Mouse (Mus musculus) liver, embryonic 11.5 days (tissue): ENCODE measurements at regions not wholly inside any gene's neighbourhood (a gene's known extent, or its start where the extent isn't known, plus 50 kb on each side); places are given as distances from the start of the nearest gene placed in this dataset.

ENCODE experiments used
- ATAC-seq: fragments of 200-750 bp; cut with Nextera tagmentation; replicated peaks from 2 replicates; pipeline ENCODE4 v1.8.0; 2017; ENCODE audit warnings: moderate number of reproducible peaks, mild to moderate bottlenecking, moderate TSS enrichment, moderate library complexity; ENCODE audit not compliant: low FRiP score
- DNase-seq: peaks from one replicate; pipeline ENCODE4 v3.0.0-alpha.2; 2017; ENCODE audit warnings: low spot score
- H3K27ac ChIP-seq: fragments of 300-500 bp; sonication (generic); 2 replicates; pipeline ENCODE4 v1.5.1; 2014; ENCODE audit warnings: mild to moderate bottlenecking, low read depth, low read length, control low read depth
- H3K27me3 ChIP-seq: fragments of 300-500 bp; sonication (generic); replicated peaks from 2 replicates; pipeline ENCODE4 v1.6.1; 2014; ENCODE audit warnings: low read length, mixed read lengths; ENCODE audit not compliant: control insufficient read depth, insufficient read depth
- H3K36me3 ChIP-seq: fragments of 300-500 bp; sonication (generic); 2 replicates; pipeline ENCODE4 v1.6.1; 2014; ENCODE audit warnings: mild to moderate bottlenecking, low read length, moderate library complexity, mixed read lengths; ENCODE audit not compliant: control insufficient read depth, insufficient read depth
- H3K4me1 ChIP-seq: fragments of 300-500 bp; sonication (generic); replicated peaks from 2 replicates; pipeline ENCODE4 v1.6.1; 2014; ENCODE audit warnings: low read length, mixed read lengths; ENCODE audit not compliant: control insufficient read depth, insufficient read depth
- H3K4me2 ChIP-seq: fragments of 300-500 bp; sonication (generic); 2 replicates; pipeline ENCODE4 v1.6.1; 2014; ENCODE audit warnings: mild to moderate bottlenecking, control low read depth, moderate library complexity
- H3K4me3 ChIP-seq: fragments of 300-500 bp; sonication (generic); 2 replicates; pipeline ENCODE4 v1.5.1; 2014; ENCODE audit warnings: low read depth, low read length, control low read depth
- H3K9ac ChIP-seq: fragments of 300-500 bp; sonication (generic); 2 replicates; pipeline ENCODE4 v1.6.1; 2014; ENCODE audit warnings: low read depth, low read length, control low read depth
- H3K9me3 ChIP-seq: fragments of 300-500 bp; sonication (generic); 2 replicates; pipeline ENCODE4 v1.6.1; 2016; ENCODE audit warnings: low read length, inconsistent platforms, mixed read lengths; ENCODE audit not compliant: control insufficient read depth
- WGBS: fragments of 180-500 bp; shearing (Covaris S2); extraction: QIAGEN DNeasy Blood & Tissue Kit; methylation state at CpG from one replicate; pipeline ENCODE4 v1.1.7; 2014; 5-methylcytosine and 5-hydroxymethylcytosine counted together

- WGBS: 73% methylated on average over 3 of the region's 3 CpGs
- H3K36me3 ChIP-seq: no peaks in the 10 kb centered on the region
- no peak overlapping the region for H3K4me3 ChIP-seq
- ATAC-seq: no peak
- H3K27ac ChIP-seq: no peak overlapping the region
- H3K4me1 ChIP-seq: no peaks in the 10 kb centered on the region
- H3K9me3 ChIP-seq: no peaks in the 10 kb centered on the region
- no peak overlapping the region for H3K9ac ChIP-seq
- DNase-seq: no peak
- no peaks in the 10 kb centered on the region for H3K27me3 ChIP-seq
- no peak overlapping the region for H3K4me2 ChIP-seq
These were observed 87.6 kb downstream of the Rpl10-ps3 start for GRCm38 (mm10) chr9:50257162-50257561.

- WGBS: 59% methylated on average over 5 of the region's 5 CpGs
- DNase-seq: no peak
These were observed 99.6 kb downstream of the Rpl10-ps3 start for GRCm38 (mm10) chr9:50244982-50245671.

GRCm38 (mm10) chr9:50240923-50241322, 103.8 kb downstream of the Rpl10-ps3 start:
- DNase-seq (no peak), ATAC-seq (no peak)
- WGBS: 54% methylated on average over 8 of the region's 8 CpGs
- H3K9ac ChIP-seq: no peak overlapping the region
- no peaks in the 10 kb centered on the region for H3K9me3 ChIP-seq
- no peaks in the 10 kb centered on the region for H3K36me3 ChIP-seq
- H3K4me1 ChIP-seq: no peaks in the 10 kb centered on the region
- H3K4me2 ChIP-seq: no peak overlapping the region
- no peaks in the 10 kb centered on the region for H3K27me3 ChIP-seq
- no peak overlapping the region for H3K27ac ChIP-seq
- H3K4me3 ChIP-seq: no peak overlapping the region

More at GRCm38 (mm10) chr9:50244982-50245671, 99.6 kb downstream of the Rpl10-ps3 start:
- H3K27ac ChIP-seq: no peak overlapping the region
- H3K9ac ChIP-seq: no peak overlapping the region
- H3K4me3 ChIP-seq: no peak overlapping the region
- H3K36me3 ChIP-seq: no peaks in the 10 kb centered on the region
- no peak for ATAC-seq
- H3K4me1 ChIP-seq: no peaks in the 10 kb centered on the region
- H3K4me2 ChIP-seq: no peak overlapping the region
- no peaks in the 10 kb centered on the region for H3K9me3 ChIP-seq
- no peaks in the 10 kb centered on the region for H3K27me3 ChIP-seq

- WGBS: 29% methylated on average over 1 of the region's 1 CpGs
- no peaks in the 10 kb centered on the region for H3K27me3 ChIP-seq
- H3K27ac ChIP-seq: no peak overlapping the region
- no peak overlapping the region for H3K4me2 ChIP-seq
- no peak overlapping the region for H3K4me3 ChIP-seq
- DNase-seq: no peak
- no peak overlapping the region for H3K9ac ChIP-seq
- no peaks in the 10 kb centered on the region for H3K36me3 ChIP-seq
- H3K4me1 ChIP-seq: no peaks in the 10 kb centered on the region
- H3K9me3 ChIP-seq: no peaks in the 10 kb centered on the region
- ATAC-seq: no peak
These were observed 108.9 kb downstream of the Rpl10-ps3 start for GRCm38 (mm10) chr9:50235908-50236307.

- Histone ChIP-seq H3K27me3 (no peaks in the 10 kb centered on the region), H3K9me3 (no peaks in the 10 kb centered on the region), H3K36me3 (no peaks in the 10 kb centered on the region), H3K4me2 (no peak overlapping the region), H3K27ac (no peak overlapping the region), H3K4me3 (no peak overlapping the region), H3K9ac (no peak overlapping the region), H3K4me1 (no peaks in the 10 kb centered on the region)
- 81% methylated on average over 6 of the region's 6 CpGs for WGBS
- DNase-seq (no peak), ATAC-seq (no peak)
These were observed 110.1 kb downstream of the Rpl10-ps3 start for GRCm38 (mm10) chr9:50234655-50235054.

- no peaks in the 10 kb centered on the region for H3K9me3 ChIP-seq
- no peaks in the 10 kb centered on the region for H3K4me1 ChIP-seq
- no peaks in the 10 kb centered on the region for H3K36me3 ChIP-seq
- no peak overlapping the region for H3K27ac ChIP-seq
- no peak for ATAC-seq
- 68% methylated on average over 4 of the region's 4 CpGs for WGBS
- no peak overlapping the region for H3K4me2 ChIP-seq
- H3K9ac ChIP-seq: no peak overlapping the region
- no peak overlapping the region for H3K4me3 ChIP-seq
- no peaks in the 10 kb centered on the region for H3K27me3 ChIP-seq
- no peak for DNase-seq
These were observed 111.7 kb downstream of the Rpl10-ps3 start for GRCm38 (mm10) chr9:50232958-50233510.

- Histone ChIP-seq H3K27me3 (no peaks in the 10 kb centered on the region), H3K9me3 (no peaks in the 10 kb centered on the region), H3K27ac (no peak overlapping the region), H3K9ac (no peak overlapping the region), H3K4me3 (no peak overlapping the region), H3K4me1 (no peaks in the 10 kb centered on the region), H3K36me3 (no peaks in the 10 kb centered on the region), H3K4me2 (no peak overlapping the region)
- ATAC-seq (no peak), DNase-seq (no peak)
- 66% methylated on average over 5 of the region's 5 CpGs for WGBS
These were observed 134.3 kb downstream of the Rpl10-ps3 start for GRCm38 (mm10) chr9:50210481-50210880.

GRCm38 (mm10) chr9:50199422-50200218, 145.1 kb downstream of the Rpl10-ps3 start:
- no peaks in the 10 kb centered on the region for H3K4me1 ChIP-seq
- DNase-seq (no peak), ATAC-seq (no peak)
- no peak overlapping the region for H3K27ac ChIP-seq
- no peaks in the 10 kb centered on the region for H3K36me3 ChIP-seq
- H3K9me3 ChIP-seq: no peaks in the 10 kb centered on the region
- H3K9ac ChIP-seq: no peak overlapping the region
- H3K4me2 ChIP-seq: no peak overlapping the region
- 69% methylated on average over 7 of the region's 7 CpGs for WGBS
- H3K27me3 ChIP-seq: no peaks in the 10 kb centered on the region
- no peak overlapping the region for H3K4me3 ChIP-seq
